Mouse (Mus musculus) lung, postnatal 0 days (tissue): ENCODE results near the gene 4930535I16Rik. TPM values are rescaled to one million over a fixed set of nuclear protein-coding genes. Genes with fewer than 3 reads are reported as not detected.
"Not testable (repeated sequence)": the region's sequence is repeated elsewhere in the genome, so short reads cannot be mapped to it uniquely, and the experiment has no call there.

ENCODE experiments used
- ATAC-seq: fragments of 200-750 bp; cut with Nextera tagmentation; 2 replicates; pipeline ENCODE4 v1.8.0; 2017; ENCODE audit warnings: moderate library complexity
- DNase-seq: peaks from one replicate; pipeline ENCODE4 v3.0.0-alpha.2; 2016; ENCODE audit warnings: low spot score
- H3K27ac ChIP-seq: fragments of 300-500 bp; sonication (generic); 2 replicates; pipeline ENCODE4 v1.5.1; 2014; ENCODE audit warnings: antibody characterized with exemption, mild to moderate bottlenecking, low read length, mixed read lengths
- H3K27me3 ChIP-seq: fragments of 300-500 bp; sonication (generic); replicated peaks from 2 replicates; pipeline ENCODE4 v1.6.1; 2014; ENCODE audit warnings: low read length, mixed read lengths; ENCODE audit not compliant: insufficient read depth
- H3K36me3 ChIP-seq: fragments of 300-500 bp; sonication (generic); 2 replicates; pipeline ENCODE4 v1.6.1; 2014; ENCODE audit warnings: low read length, mixed read lengths; ENCODE audit not compliant: insufficient read depth
- H3K4me1 ChIP-seq: fragments of 300-500 bp; sonication (generic); 2 replicates; pipeline ENCODE4 v1.6.1; 2014; ENCODE audit warnings: antibody characterized with exemption, low read depth, low read length, mixed read lengths; ENCODE audit not compliant: insufficient read depth
- H3K4me2 ChIP-seq: fragments of 300-500 bp; sonication (generic); replicated peaks from 2 replicates; pipeline ENCODE4 v1.6.1; 2014; ENCODE audit warnings: low read depth, mild to moderate bottlenecking, low read length, moderate library complexity, mixed read lengths
- H3K4me3 ChIP-seq: fragments of 300-500 bp; sonication (generic); 2 replicates; pipeline ENCODE4 v1.5.1; 2014; ENCODE audit warnings: low read depth, low read length
- H3K9ac ChIP-seq: fragments of 300-500 bp; sonication (generic); replicated peaks from 2 replicates; pipeline ENCODE4 v1.6.1; 2014; ENCODE audit warnings: low read depth, mild to moderate bottlenecking
- H3K9me3 ChIP-seq: fragments of 300-500 bp; sonication (generic); 2 replicates; pipeline ENCODE4 v1.6.1; 2016; ENCODE audit warnings: low read length, mixed read lengths
- CTCF ChIP-seq: IDR thresholded peaks from 2 replicates; pipeline ENCODE4 v1.5.1; 2016; ENCODE audit warnings: antibody characterized with exemption, mild to moderate bottlenecking
- EP300 ChIP-seq: IDR thresholded peaks from 2 replicates; pipeline ENCODE4 v1.6.1; 2016; ENCODE audit warnings: antibody characterized with exemption, mild to moderate bottlenecking, control low read depth
- WGBS: fragments of 180-500 bp; shearing (Covaris S2); extraction: QIAGEN DNeasy Blood & Tissue Kit; methylation state at CpG from one replicate; pipeline ENCODE4 v1.1.7; 2014; 5-methylcytosine and 5-hydroxymethylcytosine counted together
- polyA plus RNA-seq: library from polyadenylated mRNA; unstranded; fragments of >200 nt; fragmentation: Nextera tagmentation; extraction: Ambion mirVana; gene quantifications from 2 replicates; pipeline ENCODE4 v1.2.1, GENCODE M21; 2015

Gene 4930535I16Rik
- polyA plus RNA-seq, 1 experiment from 2014 or later: not detected

- no peak overlapping the region for H3K9ac ChIP-seq
Measured at GRCm38 (mm10) chr4:123952059-123952458, 34.2 kb upstream of the 4930535I16Rik start.

GRCm38 (mm10) chr4:123949649-123950048, 31.8 kb upstream of the 4930535I16Rik start:
- Histone ChIP-seq H3K27ac (no peak overlapping the region), H3K9me3 (no peaks in the 10 kb centered on the region), H3K4me2 (0 out of 2 replicates have a peak overlapping the region, but pooled peaks have one; percentile 8), H3K4me3 (no peak overlapping the region), H3K4me1 (no peaks in the 10 kb centered on the region), H3K27me3 (no peaks in the 10 kb centered on the region), H3K9ac (no peak overlapping the region), H3K36me3 (no peaks in the 10 kb centered on the region)
- DNase-seq (peak; percentile 74), ATAC-seq (peak; percentile 79)
- 58% methylated on average over 10 of the region's 10 CpGs for WGBS
- TF ChIP-seq CTCF: no peak
- TF ChIP-seq EP300: no peak

More at GRCm38 (mm10) chr4:123952059-123952458, 34.2 kb upstream of the 4930535I16Rik start:
- H3K9me3 ChIP-seq: no peaks in the 10 kb centered on the region
- no peak for ATAC-seq
- H3K27me3 ChIP-seq: 0 out of 2 replicates have a peak, but pooled peaks cover under 1% of the 10 kb centered on the region
- H3K36me3 ChIP-seq: no peaks in the 10 kb centered on the region
- DNase-seq: no peak
- TF ChIP-seq EP300: no peak
- no peak for TF ChIP-seq CTCF
- no peaks in the 10 kb centered on the region for H3K4me1 ChIP-seq
- no peak overlapping the region for H3K4me2 ChIP-seq
- no peak overlapping the region for H3K27ac ChIP-seq
- no peak overlapping the region for H3K4me3 ChIP-seq
- 44% methylated on average over 8 of the region's 8 CpGs for WGBS

- Histone ChIP-seq H3K27ac (no peak overlapping the region), H3K4me1 (no peaks in the 10 kb centered on the region), H3K4me3 (no peak overlapping the region), H3K9me3 (no peaks in the 10 kb centered on the region), H3K27me3 (no peaks in the 10 kb centered on the region), H3K36me3 (no peaks in the 10 kb centered on the region), H3K4me2 (no peak overlapping the region), H3K9ac (no peak overlapping the region)
- ATAC-seq (no peak), DNase-seq (no peak)
- TF ChIP-seq CTCF (no peak), EP300 (no peak)
- WGBS: 80% methylated on average over 6 of the region's 6 CpGs
Measured at GRCm38 (mm10) chr4:123948901-123949300, 31.1 kb upstream of the 4930535I16Rik start.

GRCm38 (mm10) chr4:123947149-123947548, 29.3 kb upstream of the 4930535I16Rik start:
- Histone ChIP-seq H3K4me2 (no peak overlapping the region), H3K27ac (no peak overlapping the region), H3K36me3 (no peaks in the 10 kb centered on the region), H3K9ac (no peak overlapping the region), H3K9me3 (no peaks in the 10 kb centered on the region), H3K4me1 (no peaks in the 10 kb centered on the region), H3K27me3 (no peaks in the 10 kb centered on the region), H3K4me3 (no peak overlapping the region)
- ATAC-seq: no peak
- DNase-seq: no peak
- WGBS: 36% methylated on average over 5 of the region's 5 CpGs
- TF ChIP-seq CTCF (no peak), EP300 (no peak)

GRCm38 (mm10) chr4:123946701-123947100, 28.9 kb upstream of the 4930535I16Rik start:
- no peak for DNase-seq
- no peak for ATAC-seq
- no peak overlapping the region for H3K9ac ChIP-seq
- no peak for TF ChIP-seq EP300
- TF ChIP-seq CTCF: no peak
- H3K9me3 ChIP-seq: no peaks in the 10 kb centered on the region
- H3K36me3 ChIP-seq: no peaks in the 10 kb centered on the region
- no peak overlapping the region for H3K27ac ChIP-seq
- H3K27me3 ChIP-seq: no peaks in the 10 kb centered on the region
- no peaks in the 10 kb centered on the region for H3K4me1 ChIP-seq
- no peak overlapping the region for H3K4me3 ChIP-seq
- 73% methylated on average over 4 of the region's 4 CpGs for WGBS
- no peak overlapping the region for H3K4me2 ChIP-seq

- not testable (repeated sequence) for H3K4me2 ChIP-seq, DNase-seq, H3K4me1 ChIP-seq, H3K9me3 ChIP-seq, H3K9ac ChIP-seq, H3K27ac ChIP-seq, ATAC-seq, H3K4me3 ChIP-seq, H3K27me3 ChIP-seq
- H3K36me3 ChIP-seq: peaks cover 11% of the 10 kb centered on the region; the same call in 1 of the 2 replicates
- 51% methylated on average over 7 of the region's 7 CpGs for WGBS
Measured at GRCm38 (mm10) chr4:123940878-123941277, 23.1 kb upstream of the 4930535I16Rik start.

- Histone ChIP-seq H3K9ac (no peak overlapping the region), H3K4me2 (no peak overlapping the region), H3K27ac (no peak overlapping the region), H3K4me3 (no peak overlapping the region), H3K36me3 (peaks cover 16% of the 10 kb centered on the region; the same call in 1 of the 2 replicates), H3K4me1 (no peaks in the 10 kb centered on the region), H3K9me3 (no peaks in the 10 kb centered on the region), H3K27me3 (no peaks in the 10 kb centered on the region)
- ATAC-seq (no peak), DNase-seq (peak; percentile 69)
- TF ChIP-seq CTCF (peak; percentile 87), EP300 (no peak)
- 7% methylated on average over 4 of the region's 4 CpGs for WGBS
Measured at GRCm38 (mm10) chr4:123939838-123940237, 22.0 kb upstream of the 4930535I16Rik start.
